Mouse (Mus musculus) hindbrain, embryonic 13.5 days (tissue): ENCODE measurements around the gene Gm26965. TPM values are rescaled to one million over a fixed set of nuclear protein-coding genes. Genes with fewer than 3 reads are reported as not detected.

ENCODE experiments used
- ATAC-seq: fragments of 200-750 bp; cut with Nextera tagmentation; 2 replicates; pipeline ENCODE4 v1.8.0; 2017; ENCODE audit warnings: moderate TSS enrichment; ENCODE audit not compliant: low FRiP score
- H3K27ac ChIP-seq: fragments of 300-500 bp; sonication (generic); 2 replicates; pipeline ENCODE4 v1.5.1; 2015; ENCODE audit warnings: inconsistent platforms, mild to moderate bottlenecking, moderate library complexity
- H3K27me3 ChIP-seq: fragments of 300-500 bp; sonication (generic); 2 replicates; pipeline ENCODE4 v1.6.1; 2015; ENCODE audit warnings: mild to moderate bottlenecking, inconsistent platforms
- H3K36me3 ChIP-seq: fragments of 300-500 bp; sonication (generic); 2 replicates; pipeline ENCODE4 v1.6.1; 2015; ENCODE audit warnings: mild to moderate bottlenecking, inconsistent platforms
- H3K4me1 ChIP-seq: fragments of 300-500 bp; sonication (generic); replicated peaks from 2 replicates; pipeline ENCODE4 v1.6.1; 2015; ENCODE audit warnings: inconsistent platforms
- H3K4me2 ChIP-seq: fragments of 300-500 bp; sonication (generic); 2 replicates; pipeline ENCODE4 v1.6.1; 2015; ENCODE audit warnings: inconsistent platforms, mild to moderate bottlenecking, moderate library complexity
- H3K4me3 ChIP-seq: fragments of 300-500 bp; sonication (generic); 2 replicates; pipeline ENCODE4 v1.5.1; 2015; ENCODE audit warnings: mild to moderate bottlenecking, inconsistent platforms
- H3K9ac ChIP-seq: fragments of 300-500 bp; sonication (generic); 2 replicates; pipeline ENCODE4 v1.6.1; 2015; ENCODE audit warnings: mild to moderate bottlenecking, inconsistent platforms
- H3K9me3 ChIP-seq: fragments of 300-500 bp; sonication (generic); 2 replicates; pipeline ENCODE4 v1.6.1; 2016; ENCODE audit warnings: inconsistent platforms
- WGBS: fragments of 180-500 bp; shearing (Covaris S2); methylation state at CpG from one replicate; pipeline ENCODE4 v1.1.7; 2015; 5-methylcytosine and 5-hydroxymethylcytosine counted together
- polyA plus RNA-seq: library from polyadenylated mRNA; unstranded; fragments of >200 nt; fragmentation: Nextera tagmentation; extraction: Ambion mirVana; gene quantifications from 2 replicates; pipeline ENCODE4 v1.2.1, GENCODE M21; 2015

The Gm26965 gene
- not detected in 2 replicates for polyA plus RNA-seq

- peak; percentile 99 for ATAC-seq
- H3K4me1 ChIP-seq = peaks cover 24% of the 10 kb centered on the region
- H3K27me3 ChIP-seq = no peaks in the 10 kb centered on the region
- peaks cover 11% of the 10 kb centered on the region for H3K36me3 ChIP-seq
- peak within 1 kb of the TSS; percentile 83 for H3K4me3 ChIP-seq
- peak within 1 kb of the TSS; percentile 87 for H3K27ac ChIP-seq
- peak within 1 kb of the TSS; percentile 93 for H3K4me2 ChIP-seq
- H3K9me3 ChIP-seq = no peaks in the 10 kb centered on the region
- WGBS = 0% methylated on average over 27 of the region's 27 CpGs
- H3K9ac ChIP-seq = peak within 1 kb of the TSS; percentile 89
Observed at GRCm38 (mm10) chr13:67525753-67526410, at the start of gene Gm26965, which contains the start of gene Zfp87. TSS of gene Gm26965 (minus strand) at chr13:67526151. TSS of gene Zfp87 (minus strand) at chr13:67526177.

GRCm38 (mm10) chr13:67572591-67573189, 46.7 kb upstream of the Gm26965 start:
- WGBS = 75% methylated on average over 5 of the region's 5 CpGs

GRCm38 (mm10) chr13:67553730-67554129, 27.8 kb upstream of the Gm26965 start, which contains the start of gene Zfp748:
TSS of gene Zfp748 (minus strand) at chr13:67553830.
- ATAC-seq = no peak
- 82% methylated on average over 4 of the region's 4 CpGs for WGBS
- H3K27me3 ChIP-seq = no peaks in the 10 kb centered on the region
- H3K4me1 ChIP-seq = peaks cover 22% of the 10 kb centered on the region
- peak within 1 kb of the TSS; percentile 86 for H3K27ac ChIP-seq
- H3K4me3 ChIP-seq = peak within 1 kb of the TSS; percentile 78
- H3K36me3 ChIP-seq = no peaks in the 10 kb centered on the region
- H3K4me2 ChIP-seq = peak within 1 kb of the TSS; percentile 80
- peak within 1 kb of the TSS; percentile 85 for H3K9ac ChIP-seq
- H3K9me3 ChIP-seq = no peaks in the 10 kb centered on the region

More at GRCm38 (mm10) chr13:67572591-67573189, 46.7 kb upstream of the Gm26965 start:
- no peaks in the 10 kb centered on the region for H3K9me3 ChIP-seq
- H3K9ac ChIP-seq = no peak overlapping the region
- no peaks in the 10 kb centered on the region for H3K4me1 ChIP-seq
- ATAC-seq = no peak
- no peaks in the 10 kb centered on the region for H3K36me3 ChIP-seq
- H3K4me3 ChIP-seq = no peak overlapping the region
- H3K27me3 ChIP-seq = no peaks in the 10 kb centered on the region
- H3K27ac ChIP-seq = no peak overlapping the region
- no peak overlapping the region for H3K4me2 ChIP-seq

DNA sequence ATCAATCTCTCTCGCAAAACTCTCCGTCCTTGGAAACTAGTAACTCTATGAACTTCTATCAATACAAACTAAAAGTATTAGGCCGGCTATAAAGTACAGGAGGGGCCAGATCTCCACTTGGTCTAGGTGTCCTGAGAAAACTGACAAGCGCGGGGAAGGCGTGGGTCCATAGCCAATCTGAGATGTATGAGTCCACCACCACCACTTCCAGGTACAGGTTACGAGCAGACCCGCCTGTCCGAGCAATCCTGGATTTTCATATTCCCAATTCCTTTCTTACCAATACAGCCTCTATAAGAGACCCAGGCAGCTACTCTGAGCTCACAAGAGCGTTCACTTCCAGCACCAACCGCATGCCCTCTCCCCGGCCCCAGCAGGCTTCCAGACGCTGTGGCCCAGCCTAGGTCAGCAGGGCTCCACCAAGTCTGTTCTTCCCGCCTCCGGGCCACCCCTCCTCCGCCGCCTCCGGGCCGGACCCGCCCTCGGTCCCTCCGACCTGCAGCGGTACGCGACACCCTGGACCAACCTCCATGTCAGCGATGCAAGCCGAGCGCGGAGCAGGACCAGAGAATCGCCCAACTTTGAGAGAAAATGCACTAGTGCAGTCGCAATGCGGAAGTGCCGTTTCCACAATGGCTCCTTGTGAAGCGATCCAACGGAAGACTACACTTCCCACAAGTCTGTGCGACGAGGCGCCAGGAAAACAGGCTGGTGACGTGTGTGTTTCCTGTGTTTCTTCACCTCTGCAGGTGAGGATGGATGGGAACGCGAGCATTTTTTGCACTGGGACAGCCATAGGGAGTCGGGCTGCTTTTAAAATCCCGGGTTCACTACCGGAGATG, 26.8 kb upstream of the Gm26965 start:
- H3K9me3 ChIP-seq = no peaks in the 10 kb centered on the region
- H3K4me3 ChIP-seq = peak overlapping the region; percentile 78
- peak overlapping the region; percentile 80 for H3K4me2 ChIP-seq
- H3K27me3 ChIP-seq = no peaks in the 10 kb centered on the region
- peak overlapping the region; percentile 85 for H3K9ac ChIP-seq
- no peaks in the 10 kb centered on the region for H3K36me3 ChIP-seq
- WGBS = 2% methylated on average over 44 of the region's 44 CpGs
- ATAC-seq = peak; percentile 99
- peak overlapping the region; percentile 86 for H3K27ac ChIP-seq
- H3K4me1 ChIP-seq = peaks cover 22% of the 10 kb centered on the region

DNA sequence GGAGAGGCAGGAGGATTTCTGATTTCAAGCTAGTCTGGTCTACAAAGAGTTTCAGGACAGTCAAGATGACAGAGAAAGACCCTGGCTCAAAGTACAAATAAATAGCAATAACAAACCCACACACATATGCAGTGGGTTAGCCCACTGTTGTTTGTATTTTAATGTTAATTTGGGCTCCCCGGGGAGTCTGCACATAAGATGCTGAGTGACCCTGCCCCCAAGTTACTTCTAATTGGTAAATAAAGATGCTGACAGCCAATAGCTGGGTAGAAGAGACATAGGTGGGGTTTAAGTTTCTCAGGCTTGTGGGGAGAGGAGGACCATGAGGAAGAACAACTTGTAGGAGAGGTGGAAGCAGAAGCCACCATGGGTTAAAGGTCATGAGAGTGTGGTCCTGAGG, 20.0 kb upstream of the Gm26965 start:
- no peak overlapping the region for H3K9ac ChIP-seq
- peaks cover 4% of the 10 kb centered on the region; the same call in 1 of the 2 replicates for H3K4me1 ChIP-seq
- no peak overlapping the region for H3K4me2 ChIP-seq
- H3K27me3 ChIP-seq = no peaks in the 10 kb centered on the region
- ATAC-seq = no peak
- H3K9me3 ChIP-seq = no peaks in the 10 kb centered on the region
- H3K36me3 ChIP-seq = peaks cover 47% of the 10 kb centered on the region
- H3K4me3 ChIP-seq = no peak overlapping the region
- no peak overlapping the region for H3K27ac ChIP-seq
- 82% methylated on average over 1 of the region's 1 CpGs for WGBS

- H3K27ac ChIP-seq = no peak overlapping the region
- H3K36me3 ChIP-seq = no peaks in the 10 kb centered on the region
- H3K4me2 ChIP-seq = no peak overlapping the region
- 77% methylated on average over 3 of the region's 3 CpGs for WGBS
- no peak overlapping the region for H3K4me3 ChIP-seq
- no peaks in the 10 kb centered on the region for H3K9me3 ChIP-seq
- peaks cover 24% of the 10 kb centered on the region for H3K4me1 ChIP-seq
- H3K27me3 ChIP-seq = no peaks in the 10 kb centered on the region
- ATAC-seq = no peak
- no peak overlapping the region for H3K9ac ChIP-seq
Observed at GRCm38 (mm10) chr13:67527049-67527730, 1.2 kb upstream of the Gm26965 start.

DNA sequence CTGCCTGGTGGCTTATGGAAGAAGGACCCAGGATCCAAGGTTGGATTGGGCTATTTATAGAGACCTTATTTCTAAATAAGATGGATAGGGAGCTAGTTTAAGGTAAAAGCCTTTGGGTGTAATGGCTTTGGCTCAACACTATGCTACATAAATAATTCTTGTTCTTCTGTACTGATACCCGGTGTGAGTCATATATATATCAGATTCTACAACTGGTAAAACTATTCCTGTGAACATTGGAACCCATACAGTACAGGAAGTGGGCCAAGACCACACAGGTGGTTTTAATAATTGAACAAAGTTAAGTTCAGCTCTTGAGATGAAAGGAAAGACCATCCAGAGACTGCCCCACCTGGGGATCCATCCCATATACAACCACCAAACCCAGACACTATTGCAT, 25.0 kb downstream of the Gm26965 start:
- H3K9ac ChIP-seq = no peak overlapping the region
- H3K36me3 ChIP-seq = peaks cover 3% of the 10 kb centered on the region
- 0 out of 2 replicates have a peak, but pooled peaks cover 2% of the 10 kb centered on the region for H3K27me3 ChIP-seq
- no peak overlapping the region for H3K27ac ChIP-seq
- no peak overlapping the region for H3K4me2 ChIP-seq
- peak; percentile 59 for ATAC-seq
- peaks cover 10% of the 10 kb centered on the region for H3K4me1 ChIP-seq
- 73% methylated on average over 1 of the region's 1 CpGs for WGBS
- H3K9me3 ChIP-seq = no peaks in the 10 kb centered on the region
- no peak overlapping the region for H3K4me3 ChIP-seq

DNA sequence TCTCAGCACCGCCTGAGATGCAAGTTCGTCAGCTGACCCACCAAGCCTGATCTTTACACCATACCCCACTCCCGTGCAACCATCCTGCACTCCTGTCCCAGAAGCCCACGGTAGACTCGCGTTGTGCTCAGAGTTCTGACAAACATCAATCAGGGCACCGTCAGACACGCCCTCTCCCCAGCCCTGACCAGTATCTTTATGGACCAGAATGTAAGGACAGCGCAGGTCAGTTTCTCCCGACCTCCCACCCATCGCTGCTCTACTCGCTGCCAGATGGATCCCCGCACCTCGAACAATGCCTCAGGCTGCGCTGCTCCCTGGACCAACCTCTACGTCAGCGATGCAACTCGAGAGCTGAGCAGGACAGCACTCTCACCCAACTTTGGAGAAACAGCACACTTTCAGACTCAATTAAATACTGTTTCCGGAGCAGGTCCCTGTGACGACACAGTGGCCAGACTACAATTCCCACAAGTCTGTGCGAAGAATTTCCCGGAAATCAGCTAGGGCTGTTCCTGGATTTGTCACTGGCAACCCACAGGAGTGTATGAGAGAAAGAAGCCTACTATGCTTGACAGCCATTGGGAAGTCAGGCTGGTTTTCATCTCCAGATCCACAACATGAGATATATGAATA, 25.7 kb downstream of the Gm26965 start, which contains the start of gene Zfp58:
TSS of gene Zfp58 (minus strand) at position 472 of the 636 bp plus-strand sequence.
- Histone ChIP-seq H3K27me3 (0 out of 2 replicates have a peak, but pooled peaks cover 2% of the 10 kb centered on the region), H3K4me2 (peak within 1 kb of the TSS; percentile 83), H3K4me1 (peaks cover 10% of the 10 kb centered on the region), H3K36me3 (peaks cover 9% of the 10 kb centered on the region), H3K9ac (peak within 1 kb of the TSS; percentile 77), H3K4me3 (peak within 1 kb of the TSS; percentile 81), H3K9me3 (peaks cover under 1% of the 10 kb centered on the region; the same call in 1 of the 2 replicates), H3K27ac (no peak within 1 kb of the TSS)
- ATAC-seq = peak; percentile 98
- 1% methylated on average over 22 of the region's 22 CpGs for WGBS

- WGBS = 100% methylated on average over 1 of the region's 1 CpGs
- Histone ChIP-seq H3K9me3 (peaks cover 19% of the 10 kb centered on the region), H3K4me3 (no peak overlapping the region), H3K36me3 (peaks cover 52% of the 10 kb centered on the region), H3K4me1 (peaks cover 10% of the 10 kb centered on the region), H3K4me2 (no peak overlapping the region), H3K27ac (no peak overlapping the region), H3K27me3 (no peaks in the 10 kb centered on the region), H3K9ac (no peak overlapping the region)
- ATAC-seq = no peak
Observed at GRCm38 (mm10) chr13:67495631-67496030, 30.3 kb downstream of the Gm26965 start.

DNA sequence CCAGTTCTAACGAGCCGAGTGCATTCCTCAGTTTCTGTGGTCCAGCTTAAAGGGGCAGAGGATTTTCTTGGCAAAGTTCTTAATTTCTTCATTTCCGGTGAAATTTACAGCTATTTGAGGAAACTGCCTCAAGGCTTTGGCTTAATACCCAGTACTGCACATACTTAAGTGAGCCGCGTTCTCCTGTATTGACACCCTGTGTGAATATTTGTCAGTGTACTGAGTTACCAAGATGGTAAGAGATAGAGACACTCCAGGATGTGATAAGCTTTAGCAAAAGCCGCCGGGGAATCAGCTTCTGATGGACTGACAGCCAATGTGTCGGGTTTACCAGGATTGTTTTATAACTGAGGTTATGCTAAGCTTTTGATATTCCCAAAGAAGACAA, 41.5 kb downstream of the Gm26965 start:
- ATAC-seq = peak; percentile 69
- peaks cover 16% of the 10 kb centered on the region for H3K36me3 ChIP-seq
- peak overlapping the region; percentile 59 for H3K4me2 ChIP-seq
- no peak overlapping the region for H3K27ac ChIP-seq
- H3K9ac ChIP-seq = peak overlapping the region; percentile 68
- 46% methylated on average over 8 of the region's 8 CpGs for WGBS
- H3K27me3 ChIP-seq = no peaks in the 10 kb centered on the region
- H3K4me3 ChIP-seq = peak overlapping the region; percentile 58
- peaks cover 12% of the 10 kb centered on the region for H3K4me1 ChIP-seq
- H3K9me3 ChIP-seq = no peaks in the 10 kb centered on the region
